Comparison of ENCODE assay signal across 12 mouse cellular contexts in genomic region chr9:49608191-49608590, GRCm38 (mm10).
"Had no signal": no experiment of that assay in that cellular context is flagged by ENCODE, and none has a peak within 500 bp of the region (broad histone marks: within the 10 kb centered on the region; RNA-seq: fewer than 3 reads in every experiment).

No protein-coding gene starts in this region.

- H3K36me3 ChIP-seq: liver, embryonic 13.5 days; midbrain, embryonic 13.5 days had no signal

- H3K27me3 ChIP-seq: liver, embryonic 13.5 days; midbrain, embryonic 13.5 days had no signal

- DNase-seq: kidney, postnatal 10 days; layer of hippocampus, postnatal 36 days; liver, embryonic 13.5 days; lung, adult 2 months; lung, postnatal 14 days; lung, postnatal 4 days; right cerebral cortex, postnatal 4 days; thymus, adult 2 months; thymus, postnatal 14 days; thymus, postnatal 4 days had no signal

- H3K4me2 ChIP-seq: liver, embryonic 13.5 days; midbrain, embryonic 13.5 days had no signal

- H3K4me3 ChIP-seq: left cerebral cortex, adult 2 months; liver, embryonic 13.5 days; midbrain, embryonic 13.5 days had no signal
